In the genomic region with DNA sequence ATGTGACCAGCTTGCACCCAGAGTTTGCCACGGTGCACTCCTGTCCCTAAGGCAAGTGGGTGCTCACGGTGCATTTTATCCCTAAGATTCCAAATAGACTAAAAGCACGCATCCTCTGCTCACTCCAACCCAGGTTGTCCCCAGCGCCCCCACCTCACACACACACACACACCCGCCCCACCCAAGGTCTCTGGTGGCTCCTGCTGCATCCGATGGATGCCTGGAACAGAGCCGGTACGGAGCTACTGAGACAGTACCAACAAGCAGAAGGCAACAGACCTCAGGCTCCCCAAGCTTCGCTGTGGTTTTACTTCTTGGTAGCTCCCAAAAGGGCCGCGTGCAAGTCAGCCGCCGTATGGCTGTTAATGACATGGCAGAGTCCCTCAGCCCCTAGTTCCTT, we compare ENCODE assay signal across 10 mouse cellular contexts. TPM values are rescaled to one million over a fixed set of nuclear protein-coding genes. Genes with fewer than 3 reads are reported as not detected.
A peak's percentile ranks its signal among the peaks of the same experiment; 100 is the strongest.
DNase-seq lines count a peak whose midpoint lies in the region; ATAC-seq and TF ChIP-seq lines count a peak whose summit lies in the region.
"Had no signal": no experiment of that assay in that cellular context is flagged by ENCODE, and none has a peak within 500 bp of the region (broad histone marks: within the 10 kb centered on the region; RNA-seq: fewer than 3 reads in every experiment).

No protein-coding gene starts in this region.

- WGBS in forebrain, embryonic 16.5 days = 16% methylated on average over 13 of the region's 13 CpGs
- 12% methylated on average over 13 of the region's 13 CpGs for WGBS in limb, embryonic 13.5 days
- WGBS in neural tube, embryonic 14.5 days = 10% methylated on average over 13 of the region's 13 CpGs

- peaks cover 7% of the 10 kb centered on the region; the same call in 1 of the 2 replicates for H3K4me1 ChIP-seq in forebrain, embryonic 16.5 days (replicated peaks; ENCODE audit: control insufficient read depth, insufficient read depth, low read length)
- peaks cover 16% of the 10 kb centered on the region for H3K4me1 ChIP-seq in limb, embryonic 13.5 days
- H3K4me1 ChIP-seq in neural tube, embryonic 14.5 days (ENCODE audit: control insufficient read depth, insufficient read depth, low read length) = 0 out of 2 replicates have a peak, but pooled peaks cover 3% of the 10 kb centered on the region

- peak overlapping the region; percentile 15 for H3K4me3 ChIP-seq in left cerebral cortex, adult 2 months
- peak overlapping the region; percentile 4 for H3K4me3 ChIP-seq in forebrain, embryonic 16.5 days (replicated peaks; ENCODE audit: low read length)
- peak overlapping the region; percentile 33 for H3K4me3 ChIP-seq in limb, embryonic 13.5 days
- H3K4me3 ChIP-seq in neural tube, embryonic 14.5 days (ENCODE audit: low read depth, low read length) = peak overlapping the region; percentile 10; the same call in 1 of the 2 replicates

- ATAC-seq in forebrain, embryonic 16.5 days = peak; percentile 39; the same call in 1 of the 2 replicates
- ATAC-seq in limb, embryonic 13.5 days (ENCODE audit: low FRiP score, low read depth) = no peak
- ATAC-seq in neural tube, embryonic 14.5 days (ENCODE audit: low read depth) = peak; percentile 7; the same call in 1 of the 2 replicates

- no peaks in the 10 kb centered on the region for H3K36me3 ChIP-seq in forebrain, embryonic 16.5 days (ENCODE audit: control insufficient read depth, insufficient read depth)
- peaks cover 22% of the 10 kb centered on the region for H3K36me3 ChIP-seq in limb, embryonic 13.5 days
- no peaks in the 10 kb centered on the region for H3K36me3 ChIP-seq in neural tube, embryonic 14.5 days (ENCODE audit: control insufficient read depth, insufficient read depth, low read length)

- no peak overlapping the region for H3K27ac ChIP-seq in left cerebral cortex, adult 2 months
- H3K27ac ChIP-seq in forebrain, embryonic 16.5 days (ENCODE audit: low read length) = no peak overlapping the region
- H3K27ac ChIP-seq in limb, embryonic 13.5 days = no peak overlapping the region
- H3K27ac ChIP-seq in neural tube, embryonic 14.5 days (ENCODE audit: low read depth, low read length) = no peak overlapping the region

- no peak overlapping the region for H3K9ac ChIP-seq in forebrain, embryonic 16.5 days (replicated peaks; ENCODE audit: low read depth, low read length)
- peak overlapping the region; percentile 54; the same call in 1 of the 2 replicates for H3K9ac ChIP-seq in limb, embryonic 13.5 days
- H3K9ac ChIP-seq in neural tube, embryonic 14.5 days (replicated peaks; ENCODE audit: low read depth, low read length) = 0 out of 2 replicates have a peak overlapping the region, but pooled peaks have one; percentile 32

- no peak for TF ChIP-seq CTCF in left cerebral cortex, adult 2 months (IDR thresholded peaks at IDR 0.05)

- intact Hi-C loops in left cerebral cortex, adult 2 months (cut with DNase I) = no loop called here
- intact Hi-C loops in left cerebral cortex, postnatal 4 days (cut with DNase I) = no loop called here
- intact Hi-C loops in left cerebral cortex, postnatal 14 days (cut with DNase I) = no loop called here

- H3K9me3 ChIP-seq in forebrain, embryonic 16.5 days (ENCODE audit: control insufficient read depth, low read length) = no peaks in the 10 kb centered on the region
- H3K9me3 ChIP-seq in limb, embryonic 13.5 days = no peaks in the 10 kb centered on the region
- no peaks in the 10 kb centered on the region for H3K9me3 ChIP-seq in neural tube, embryonic 14.5 days (ENCODE audit: control insufficient read depth, low read length)

- H3K27me3 ChIP-seq in forebrain, embryonic 16.5 days (replicated peaks; ENCODE audit: control insufficient read depth, insufficient read depth, low read length) = 0 out of 2 replicates have a peak, but pooled peaks cover 3% of the 10 kb centered on the region
- H3K27me3 ChIP-seq in limb, embryonic 13.5 days = peaks cover 12% of the 10 kb centered on the region
- no peaks in the 10 kb centered on the region; the same call in 1 of the 2 replicates for H3K27me3 ChIP-seq in neural tube, embryonic 14.5 days (ENCODE audit: control insufficient read depth, insufficient read depth, low read length)

- DNase-seq in left cerebral cortex, adult 2 months (ENCODE audit: extremely low spot score in 1 of 2, low spot score in 2 of 2) = no peak
- no peak for DNase-seq in left cerebral cortex, postnatal 4 days
- DNase-seq in left cerebral cortex, postnatal 14 days (ENCODE audit: low spot score in 2 of 2) = no peak
- no peak for DNase-seq in ovary, postnatal 36 days (ENCODE audit: low spot score)
- DNase-seq in embryo, embryonic 9.5 days (ENCODE audit: extremely low spot score) = no peak
- DNase-seq: gastrocnemius, postnatal 25 days; thymus, postnatal 25 days had no signal

- peak overlapping the region; percentile 41 for H3K4me2 ChIP-seq in forebrain, embryonic 16.5 days (ENCODE audit: low read length)
- peak overlapping the region; percentile 61 for H3K4me2 ChIP-seq in limb, embryonic 13.5 days (replicated peaks)
- H3K4me2 ChIP-seq in neural tube, embryonic 14.5 days (ENCODE audit: low read depth, low read length) = peak overlapping the region; percentile 44

RNA-seq across cellular contexts. Expression of gene Hapln3, which starts 0.4 kb away (rescaled TPM):
- total RNA-seq in left cerebral cortex, adult 2 months (2021) = 1 to 10 TPM; 1.4 to 1.9 TPM
- total RNA-seq in left cerebral cortex, postnatal 4 days (2021) = 1 to 10 TPM; 7.9 to 8.2 TPM
- 1.7 and 3.4 TPM in 2 replicates for polyA plus RNA-seq in forebrain, embryonic 16.5 days (2015; fragmentation: Nextera tagmentation; extraction: Ambion mirVana)
- 1.3 and 1.6 TPM in 2 replicates for polyA plus RNA-seq in limb, embryonic 13.5 days (2015; fragmentation: Nextera tagmentation; extraction: Ambion mirVana)
- polyA plus RNA-seq in neural tube, embryonic 14.5 days (2014; fragmentation: Nextera tagmentation; extraction: Ambion mirVana) = 1.4 and 1.8 TPM in 2 replicates
- total RNA-seq in left cerebral cortex, postnatal 14 days (2021) = 1 to 10 TPM; 3.2 to 5.3 TPM

RNA-seq across cellular contexts. Expression of gene Mfge8, which starts 18.5 kb away (rescaled TPM):
- total RNA-seq in left cerebral cortex, adult 2 months (2021) = 100 to 1,000 TPM; 190 to 199 TPM
- 100 to 1,000 TPM; 136 to 148 TPM for total RNA-seq in left cerebral cortex, postnatal 4 days (2021)
- 185 and 210 TPM in 2 replicates for polyA plus RNA-seq in forebrain, embryonic 16.5 days (2015; fragmentation: Nextera tagmentation; extraction: Ambion mirVana)
- 160 and 166 TPM in 2 replicates for polyA plus RNA-seq in limb, embryonic 13.5 days (2015; fragmentation: Nextera tagmentation; extraction: Ambion mirVana)
- polyA plus RNA-seq in neural tube, embryonic 14.5 days (2014; fragmentation: Nextera tagmentation; extraction: Ambion mirVana) = 94.0 and 122 TPM in 2 replicates
- 100 to 1,000 TPM; 144 to 165 TPM for total RNA-seq in left cerebral cortex, postnatal 14 days (2021)
